Mouse (Mus musculus): ENCODE results near the gene Cc2d1a.

DNA sequence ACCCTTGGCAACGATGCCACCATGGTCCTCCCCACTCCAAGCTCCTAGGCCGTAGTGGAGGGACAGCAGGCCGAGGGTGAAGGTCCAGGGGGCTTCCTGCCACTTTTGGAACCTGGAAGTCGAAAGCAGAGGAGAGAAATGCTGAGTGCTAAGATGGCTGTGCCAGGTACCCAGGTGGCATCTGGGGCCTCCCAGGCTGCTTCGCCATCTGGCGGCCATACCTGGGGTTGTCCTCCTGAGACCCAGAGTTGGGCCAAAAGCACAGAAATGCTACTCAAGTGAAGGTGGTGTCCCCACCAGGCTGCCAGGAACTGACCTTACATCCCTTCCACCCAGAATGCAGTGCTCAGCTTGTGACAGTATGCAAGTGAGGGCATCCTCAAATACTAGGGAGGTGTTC is 26.1 kb upstream of the Cc2d1a start:
- TF ChIP-seq CTCF (IDR thresholded peaks at IDR 0.05; ENCODE audit: insufficient read depth, low read length) (peak; percentile 19; the same call in 1 of the 2 replicates), POLR2A (IDR thresholded peaks at IDR 0.05; ENCODE audit: borderline replicate concordance, extremely low read depth, low read depth, low read length) (no peak)

Data from lung, adult 2 months (tissue).